Comparison of ENCODE assay signal across 21 mouse cellular contexts in genomic region chr13:16032935-16033592, GRCm38 (mm10).
"Had no signal": no experiment of that assay in that cellular context is flagged by ENCODE, and none has a peak within 500 bp of the region (broad histone marks: within the 10 kb centered on the region; RNA-seq: fewer than 3 reads in every experiment).

No protein-coding gene starts in this region.

- H3K36me3 ChIP-seq: limb, embryonic 12.5 days; limb, embryonic 15.5 days had no signal

- H3K4me1 ChIP-seq: limb, embryonic 12.5 days; limb, embryonic 15.5 days had no signal

- DNase-seq: kidney, adult 18-20 months; kidney, adult 9 months; kidney, postnatal 14 days; kidney, postnatal 4 days; left cerebral cortex, postnatal 4 days; liver, postnatal 0 days; lung, embryonic 14.5 days; lung, postnatal 10 days; lung, postnatal 4 days; right cerebral cortex, adult 18-20 months; right cerebral cortex, postnatal 14 days; right cerebral cortex, postnatal 4 days; thymus, adult 2 months; thymus, postnatal 25 days had no signal

- H3K9me3 ChIP-seq: limb, embryonic 12.5 days; limb, embryonic 15.5 days had no signal

- H3K9ac ChIP-seq: limb, embryonic 12.5 days; limb, embryonic 15.5 days; liver, embryonic 14.5 days; liver, postnatal 0 days; lung, embryonic 14.5 days had no signal

- ATAC-seq: intestine, embryonic 16.5 days; liver, postnatal 0 days had no signal

- H3K27me3 ChIP-seq: limb, embryonic 12.5 days; limb, embryonic 15.5 days had no signal

- H3K4me2 ChIP-seq: limb, embryonic 12.5 days; limb, embryonic 15.5 days; liver, embryonic 11.5 days; lung, embryonic 14.5 days had no signal

- H3K27ac ChIP-seq: limb, embryonic 12.5 days; limb, embryonic 15.5 days; liver, embryonic 14.5 days; stomach, postnatal 0 days had no signal

- H3K4me3 ChIP-seq: limb, embryonic 12.5 days; limb, embryonic 15.5 days; myocyte had no signal
